Mouse (Mus musculus): ENCODE results near the gene Nde1. TPM values are rescaled to one million over a fixed set of nuclear protein-coding genes. Genes with fewer than 3 reads are reported as not detected.
"Not testable (repeated sequence)": the region's sequence is repeated elsewhere in the genome, so short reads cannot be mapped to it uniquely, and the experiment has no call there.

Gene Nde1
- polyA plus RNA-seq, 1 experiment from 2014 or later, result 80.4 TPM

DNA sequence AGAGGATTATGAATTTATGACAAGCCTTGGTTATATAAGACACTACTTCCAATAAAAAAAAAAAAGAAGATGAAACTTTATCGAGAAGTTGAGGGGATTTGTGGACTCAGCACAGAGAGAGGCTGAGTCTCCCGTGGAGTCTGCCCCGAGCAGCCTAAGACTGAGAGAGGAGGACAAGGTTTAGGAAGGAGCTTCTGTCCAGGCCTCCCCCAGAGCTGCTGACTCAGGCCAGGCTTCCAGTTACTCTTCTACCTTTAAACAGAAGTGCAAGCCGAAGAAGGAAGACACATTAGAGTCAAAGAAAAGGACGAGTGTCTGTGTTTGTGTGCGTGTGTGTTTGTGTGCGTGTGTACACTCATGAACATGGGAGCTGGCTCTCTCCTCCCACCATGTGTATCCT lies 32.3 kb upstream of the Nde1 start:
- no peaks in the 10 kb centered on the region for H3K27me3 ChIP-seq (ENCODE audit: control insufficient read depth, insufficient read depth, low read length)
- H3K36me3 ChIP-seq (ENCODE audit: control insufficient read depth, insufficient read depth), result peaks cover 51% of the 10 kb centered on the region
- no peak overlapping the region for H3K9ac ChIP-seq (ENCODE audit: low read length)
- WGBS, result 89% methylated on average over 7 of the region's 7 CpGs
- no peak overlapping the region for H3K4me3 ChIP-seq (ENCODE audit: low read length)
- no peak overlapping the region for H3K27ac ChIP-seq (ENCODE audit: low read length)
- H3K9me3 ChIP-seq (replicated peaks; ENCODE audit: control insufficient read depth, low read length), result no peaks in the 10 kb centered on the region
- H3K4me1 ChIP-seq (ENCODE audit: control insufficient read depth, insufficient read depth, low read length), result no peaks in the 10 kb centered on the region
- no peak overlapping the region for H3K4me2 ChIP-seq (ENCODE audit: low read depth, low read length)
- no peak for ATAC-seq (replicated peaks; ENCODE audit: extremely low read depth, insufficient read depth, low FRiP score)

DNA sequence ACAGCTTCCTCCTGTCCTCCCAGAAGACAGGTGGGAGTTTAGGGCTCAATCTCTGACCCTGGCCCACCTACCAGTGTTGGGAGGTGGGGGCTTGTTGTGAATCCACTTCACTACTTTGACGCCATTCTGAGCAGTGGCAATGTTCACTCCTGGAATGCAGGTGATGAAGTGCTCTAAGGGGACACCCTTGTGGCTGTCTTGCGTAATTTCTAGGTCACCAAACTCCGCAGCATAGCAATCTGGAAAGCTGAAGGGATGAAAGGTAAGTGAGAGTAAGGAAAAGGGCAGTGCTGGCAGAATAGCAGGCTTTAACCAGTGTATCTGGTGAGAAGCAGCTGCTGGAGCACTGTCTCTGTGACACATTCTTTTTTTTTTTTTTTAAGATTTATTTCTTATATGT lies 31.7 kb upstream of the Nde1 start:
- peaks cover 53% of the 10 kb centered on the region for H3K36me3 ChIP-seq (ENCODE audit: control insufficient read depth, insufficient read depth)
- 77% methylated on average over 3 of the region's 3 CpGs for WGBS
- no peaks in the 10 kb centered on the region for H3K27me3 ChIP-seq (ENCODE audit: control insufficient read depth, insufficient read depth, low read length)
- no peaks in the 10 kb centered on the region for H3K4me1 ChIP-seq (ENCODE audit: control insufficient read depth, insufficient read depth, low read length)
- H3K4me3 ChIP-seq (ENCODE audit: low read length), result no peak overlapping the region
- no peak overlapping the region for H3K4me2 ChIP-seq (ENCODE audit: low read depth, low read length)
- no peak overlapping the region for H3K27ac ChIP-seq (ENCODE audit: low read length)
- no peak overlapping the region for H3K9ac ChIP-seq (ENCODE audit: low read length)
- no peaks in the 10 kb centered on the region for H3K9me3 ChIP-seq (replicated peaks; ENCODE audit: control insufficient read depth, low read length)
- no peak for ATAC-seq (replicated peaks; ENCODE audit: extremely low read depth, insufficient read depth, low FRiP score)

DNA sequence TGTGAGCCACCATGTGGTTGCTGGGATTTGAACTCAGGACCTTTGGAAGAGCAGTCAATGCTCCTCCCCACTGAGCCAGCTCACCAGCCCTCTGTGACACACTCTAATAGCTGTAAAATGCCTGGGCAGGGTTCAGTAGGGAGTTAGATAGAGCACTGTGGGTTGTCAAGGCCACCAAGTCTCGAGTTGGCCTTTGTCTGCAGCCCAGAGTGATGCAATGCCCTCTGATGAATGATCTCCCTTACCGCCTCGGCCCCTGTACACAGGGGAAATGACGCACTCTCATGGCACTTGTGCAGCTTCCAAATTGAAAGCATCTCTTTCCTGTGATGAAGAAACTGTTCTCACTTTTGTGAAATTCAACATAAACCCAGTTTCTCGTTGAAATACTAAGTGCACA lies 31.2 kb upstream of the Nde1 start:
- Histone ChIP-seq H3K4me1 (ENCODE audit: control insufficient read depth, insufficient read depth, low read length) (no peaks in the 10 kb centered on the region), H3K4me3 (ENCODE audit: low read length) (no peak overlapping the region), H3K36me3 (ENCODE audit: control insufficient read depth, insufficient read depth) (peaks cover 57% of the 10 kb centered on the region), H3K9me3 (replicated peaks; ENCODE audit: control insufficient read depth, low read length) (no peaks in the 10 kb centered on the region), H3K27me3 (ENCODE audit: control insufficient read depth, insufficient read depth, low read length) (no peaks in the 10 kb centered on the region), H3K27ac (ENCODE audit: low read length) (no peak overlapping the region), H3K4me2 (ENCODE audit: low read depth, low read length) (no peak overlapping the region), H3K9ac (ENCODE audit: low read length) (no peak overlapping the region)
- no peak for ATAC-seq (replicated peaks; ENCODE audit: extremely low read depth, insufficient read depth, low FRiP score)
- 78% methylated on average over 5 of the region's 5 CpGs for WGBS

DNA sequence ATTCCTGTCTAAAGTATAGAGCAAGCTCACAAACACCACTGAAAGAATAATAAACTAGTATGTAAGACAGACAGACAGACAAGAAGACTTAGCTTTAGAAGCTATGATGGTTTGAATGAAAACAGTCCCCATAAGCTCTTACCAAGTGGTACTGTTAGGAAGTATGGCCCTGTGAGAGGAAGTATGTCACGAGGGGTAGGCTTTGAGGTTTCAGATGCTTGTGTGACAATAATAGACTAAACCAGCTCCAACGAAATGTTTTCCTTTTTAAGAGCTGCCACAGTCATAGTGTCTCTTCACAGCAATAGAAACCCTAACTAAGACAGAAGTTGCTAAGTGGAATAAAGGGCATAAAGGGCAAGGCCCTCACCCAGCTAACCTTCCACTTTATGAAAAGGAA lies 28.1 kb upstream of the Nde1 start:
- WGBS, result 80% methylated on average over 2 of the region's 2 CpGs
- no peak overlapping the region for H3K4me2 ChIP-seq (ENCODE audit: low read depth, low read length)
- peaks cover 50% of the 10 kb centered on the region for H3K36me3 ChIP-seq (ENCODE audit: control insufficient read depth, insufficient read depth)
- H3K4me1 ChIP-seq (ENCODE audit: control insufficient read depth, insufficient read depth, low read length), result no peaks in the 10 kb centered on the region
- no peaks in the 10 kb centered on the region for H3K9me3 ChIP-seq (replicated peaks; ENCODE audit: control insufficient read depth, low read length)
- no peak overlapping the region for H3K27ac ChIP-seq (ENCODE audit: low read length)
- ATAC-seq (replicated peaks; ENCODE audit: extremely low read depth, insufficient read depth, low FRiP score), result no peak
- no peak overlapping the region for H3K4me3 ChIP-seq (ENCODE audit: low read length)
- no peaks in the 10 kb centered on the region for H3K27me3 ChIP-seq (ENCODE audit: control insufficient read depth, insufficient read depth, low read length)
- no peak overlapping the region for H3K9ac ChIP-seq (ENCODE audit: low read length)

DNA sequence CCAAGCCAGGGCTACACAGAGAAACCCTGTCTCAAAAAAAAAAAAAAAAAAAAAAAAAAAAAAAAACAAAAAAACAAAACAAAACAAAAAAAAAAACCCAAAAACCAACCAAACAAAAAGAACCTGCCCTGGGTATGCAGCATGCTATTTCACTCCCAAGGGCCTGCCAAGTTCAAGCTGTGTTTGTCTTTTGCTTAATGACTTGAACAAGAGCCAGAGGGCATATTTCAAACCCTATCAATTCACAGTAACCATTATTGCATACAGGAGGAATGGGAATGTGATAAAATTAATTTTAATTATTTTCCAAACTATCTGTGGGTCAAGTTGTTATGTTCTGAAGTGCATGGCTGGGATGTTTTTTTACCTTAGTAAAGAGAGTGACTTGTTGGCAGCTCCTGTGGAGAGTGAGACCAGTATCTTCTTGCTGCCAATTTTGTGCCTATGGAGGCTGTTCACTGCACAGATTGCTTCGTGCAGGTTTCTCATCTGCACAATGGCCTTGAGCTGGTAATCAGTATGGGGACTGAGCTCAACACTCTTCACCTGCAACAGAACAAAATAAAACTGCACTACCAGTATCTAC lies 25.0 kb upstream of the Nde1 start:
- H3K36me3 ChIP-seq (ENCODE audit: control insufficient read depth, insufficient read depth), result peaks cover 54% of the 10 kb centered on the region
- WGBS, result 74% methylated on average over 1 of the region's 1 CpGs
- no peak for ATAC-seq (replicated peaks; ENCODE audit: extremely low read depth, insufficient read depth, low FRiP score)
- H3K4me1 ChIP-seq (ENCODE audit: control insufficient read depth, insufficient read depth, low read length), result no peaks in the 10 kb centered on the region
- H3K4me3 ChIP-seq (ENCODE audit: low read length), result no peak overlapping the region
- no peaks in the 10 kb centered on the region for H3K27me3 ChIP-seq (ENCODE audit: control insufficient read depth, insufficient read depth, low read length)
- no peak overlapping the region for H3K4me2 ChIP-seq (ENCODE audit: low read depth, low read length)
- H3K9me3 ChIP-seq (replicated peaks; ENCODE audit: control insufficient read depth, low read length), result no peaks in the 10 kb centered on the region
- no peak overlapping the region for H3K27ac ChIP-seq (ENCODE audit: low read length)
- no peak overlapping the region for H3K9ac ChIP-seq (ENCODE audit: low read length)

DNA sequence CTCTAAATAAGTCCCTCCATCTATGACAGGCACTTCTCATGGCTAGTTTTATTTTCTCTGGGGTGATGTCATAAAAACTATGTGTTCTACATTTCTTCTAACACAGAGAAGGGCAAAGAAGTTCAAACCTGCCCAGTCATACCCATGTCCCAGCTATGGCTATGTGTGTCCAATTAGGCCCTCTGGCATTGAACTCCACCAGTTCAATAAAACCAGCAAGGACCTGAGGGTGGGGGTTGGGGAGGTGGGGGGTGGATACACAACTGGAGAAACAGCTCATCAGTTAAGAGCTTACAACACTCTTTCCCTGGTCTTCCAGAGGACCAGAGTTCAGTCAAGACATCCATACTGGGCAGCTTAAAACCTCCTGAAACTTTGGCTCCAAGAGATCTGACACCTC lies 24.0 kb upstream of the Nde1 start:
- Histone ChIP-seq H3K27me3 (ENCODE audit: control insufficient read depth, insufficient read depth, low read length) (no peaks in the 10 kb centered on the region), H3K27ac (ENCODE audit: low read length) (no peak overlapping the region), H3K9ac (ENCODE audit: low read length) (no peak overlapping the region), H3K9me3 (replicated peaks; ENCODE audit: control insufficient read depth, low read length) (no peaks in the 10 kb centered on the region), H3K36me3 (ENCODE audit: control insufficient read depth, insufficient read depth) (peaks cover 52% of the 10 kb centered on the region), H3K4me1 (ENCODE audit: control insufficient read depth, insufficient read depth, low read length) (no peaks in the 10 kb centered on the region), H3K4me2 (ENCODE audit: low read depth, low read length) (no peak overlapping the region), H3K4me3 (ENCODE audit: low read length) (no peak overlapping the region)
- ATAC-seq (replicated peaks; ENCODE audit: extremely low read depth, insufficient read depth, low FRiP score), result no peak

DNA sequence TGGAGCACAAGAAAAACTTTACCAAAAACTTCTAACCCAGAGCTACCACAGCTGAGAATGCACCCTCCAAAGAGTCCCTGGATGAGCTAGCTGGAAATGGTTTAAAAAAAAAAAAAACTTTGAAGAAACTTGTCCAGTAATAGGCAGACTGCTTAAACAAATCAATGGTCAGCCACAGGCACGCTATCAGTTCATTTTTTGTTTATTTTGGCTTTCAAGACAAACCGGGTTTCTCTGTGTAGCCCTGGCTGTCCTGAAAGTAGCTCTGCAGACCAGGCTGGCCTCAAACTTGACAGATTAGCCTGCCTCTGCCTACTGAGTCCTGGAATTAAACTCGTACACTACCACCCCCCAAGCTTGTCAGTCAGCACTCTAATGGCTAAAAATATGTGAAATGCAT lies 19.8 kb upstream of the Nde1 start:
- Histone ChIP-seq H3K4me1 (ENCODE audit: control insufficient read depth, insufficient read depth, low read length) (no peaks in the 10 kb centered on the region), H3K9ac (ENCODE audit: low read length) (no peak overlapping the region), H3K27ac (ENCODE audit: low read length) (no peak overlapping the region), H3K4me3 (ENCODE audit: low read length) (no peak overlapping the region), H3K36me3 (ENCODE audit: control insufficient read depth, insufficient read depth) (peaks cover 57% of the 10 kb centered on the region), H3K27me3 (ENCODE audit: control insufficient read depth, insufficient read depth, low read length) (no peaks in the 10 kb centered on the region), H3K9me3 (replicated peaks; ENCODE audit: control insufficient read depth, low read length) (no peaks in the 10 kb centered on the region), H3K4me2 (ENCODE audit: low read depth, low read length) (no peak overlapping the region)
- no peak for ATAC-seq (replicated peaks; ENCODE audit: extremely low read depth, insufficient read depth, low FRiP score)
- 63% methylated on average over 3 of the region's 3 CpGs for WGBS

DNA sequence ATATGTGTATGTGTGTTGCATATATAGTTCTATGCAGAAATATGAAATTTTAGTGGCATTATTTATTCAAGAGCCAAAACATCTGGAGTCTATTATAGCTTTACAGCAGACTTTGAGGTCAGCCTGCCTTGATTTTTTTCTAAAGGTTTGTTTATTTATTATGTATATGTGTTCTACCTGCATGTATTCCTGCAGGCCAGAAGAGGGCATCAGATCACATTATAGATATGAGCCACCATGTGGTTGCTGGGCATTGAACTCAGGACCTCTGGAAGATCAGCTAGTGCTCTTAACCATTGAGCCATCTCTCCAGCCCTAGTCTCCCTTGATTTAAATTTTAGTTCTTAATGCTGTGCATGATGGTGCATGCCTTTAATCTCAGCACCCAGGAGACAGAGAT lies 15.4 kb upstream of the Nde1 start:
- Histone ChIP-seq H3K4me1 (ENCODE audit: control insufficient read depth, insufficient read depth, low read length) (no peaks in the 10 kb centered on the region), H3K36me3 (ENCODE audit: control insufficient read depth, insufficient read depth) (peaks cover 59% of the 10 kb centered on the region), H3K4me3 (ENCODE audit: low read length) (no peak overlapping the region), H3K27me3 (ENCODE audit: control insufficient read depth, insufficient read depth, low read length) (no peaks in the 10 kb centered on the region), H3K9me3 (replicated peaks; ENCODE audit: control insufficient read depth, low read length) (no peaks in the 10 kb centered on the region), H3K9ac (ENCODE audit: low read length) (no peak overlapping the region), H3K27ac (ENCODE audit: low read length) (no peak overlapping the region), H3K4me2 (ENCODE audit: low read depth, low read length) (no peak overlapping the region)
- ATAC-seq (replicated peaks; ENCODE audit: extremely low read depth, insufficient read depth, low FRiP score), result no peak

DNA sequence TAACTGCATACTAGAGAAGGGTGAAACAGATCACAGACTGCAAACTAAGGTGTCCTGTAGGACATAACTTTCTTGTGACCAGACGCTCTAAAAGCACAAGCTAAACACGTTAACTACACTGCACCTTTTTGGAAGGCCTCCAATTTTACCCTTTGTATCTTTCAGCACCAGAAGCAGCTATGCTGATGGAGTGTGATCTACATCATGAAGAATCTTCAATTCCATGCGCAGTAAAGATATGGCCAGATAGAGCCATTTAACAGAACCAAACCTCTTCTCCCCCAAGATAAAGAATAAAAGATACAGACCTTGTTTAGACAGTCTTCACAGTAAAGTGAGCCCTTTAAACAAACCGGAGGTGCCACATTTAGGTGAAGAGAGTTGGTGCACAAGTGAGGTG lies 11.4 kb upstream of the Nde1 start:
- no peaks in the 10 kb centered on the region for H3K27me3 ChIP-seq (ENCODE audit: control insufficient read depth, insufficient read depth, low read length)
- no peak overlapping the region for H3K27ac ChIP-seq (ENCODE audit: low read length)
- no peak overlapping the region for H3K4me2 ChIP-seq (ENCODE audit: low read depth, low read length)
- 83% methylated on average over 4 of the region's 4 CpGs for WGBS
- H3K9ac ChIP-seq (ENCODE audit: low read length), result no peak overlapping the region
- ATAC-seq (replicated peaks; ENCODE audit: extremely low read depth, insufficient read depth, low FRiP score), result no peak
- no peaks in the 10 kb centered on the region for H3K9me3 ChIP-seq (replicated peaks; ENCODE audit: control insufficient read depth, low read length)
- H3K4me1 ChIP-seq (ENCODE audit: control insufficient read depth, insufficient read depth, low read length), result no peaks in the 10 kb centered on the region
- H3K4me3 ChIP-seq (ENCODE audit: low read length), result no peak overlapping the region
- peaks cover 32% of the 10 kb centered on the region for H3K36me3 ChIP-seq (ENCODE audit: control insufficient read depth, insufficient read depth)

DNA sequence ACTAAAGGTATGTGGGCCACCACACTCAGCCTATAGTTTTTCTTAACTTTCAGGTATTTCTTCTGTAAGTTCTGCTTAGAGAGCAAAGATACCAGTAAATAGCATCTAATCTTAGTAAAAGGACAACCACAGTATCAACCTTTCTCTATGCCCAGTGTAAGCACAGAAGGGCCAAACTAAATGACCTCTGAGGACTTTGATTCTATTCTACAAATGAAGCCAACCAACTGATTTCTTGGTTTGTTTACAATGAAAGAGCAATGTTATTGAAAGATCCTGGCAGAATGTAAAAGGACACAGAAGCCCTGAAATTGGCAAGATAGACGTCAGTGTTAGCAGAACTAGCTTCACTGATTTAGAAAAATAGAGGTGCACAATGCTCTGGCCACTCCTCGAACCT lies 7.4 kb upstream of the Nde1 start:
- H3K27ac ChIP-seq (ENCODE audit: low read length); H3K9me3 ChIP-seq (replicated peaks; ENCODE audit: control insufficient read depth, low read length); H3K4me3 ChIP-seq (ENCODE audit: low read length); H3K9ac ChIP-seq (ENCODE audit: low read length); H3K27me3 ChIP-seq (ENCODE audit: control insufficient read depth, insufficient read depth, low read length); ATAC-seq (replicated peaks; ENCODE audit: extremely low read depth, insufficient read depth, low FRiP score); H3K4me2 ChIP-seq (ENCODE audit: low read depth, low read length): not testable (repeated sequence)
- H3K4me1 ChIP-seq (ENCODE audit: control insufficient read depth, insufficient read depth, low read length), result peaks cover 10% of the 10 kb centered on the region
- peaks cover 16% of the 10 kb centered on the region for H3K36me3 ChIP-seq (ENCODE audit: control insufficient read depth, insufficient read depth)
- WGBS, result 92% methylated on average over 1 of the region's 2 CpGs
